Mouse (Mus musculus): ENCODE data around the gene Tmprss9. TPM values are rescaled to one million over a fixed set of nuclear protein-coding genes. Genes with fewer than 3 reads are reported as not detected.

Tmprss9 gene
- polyA plus RNA-seq, 1 experiment from 2014 or later: 0.05 TPM

- Histone ChIP-seq H3K9me3 (replicated peaks) (no peaks in the 10 kb centered on the region), H3K27ac (replicated peaks) (no peak overlapping the region), H3K4me3 (replicated peaks) (no peak overlapping the region), H3K9ac (no peak overlapping the region), H3K36me3 (peaks cover 19% of the 10 kb centered on the region), H3K27me3 (peaks cover 13% of the 10 kb centered on the region), H3K4me1 (peaks cover 37% of the 10 kb centered on the region), H3K4me2 (replicated peaks) (no peak overlapping the region)
- ATAC-seq (ENCODE audit: insufficient number of reproducible peaks, low FRiP score, low TSS enrichment, low read depth): no peak
- 74% methylated on average over 1 of the region's 1 CpGs for WGBS
These were observed 42.0 kb upstream of the Tmprss9 start for GRCm38 (mm10) chr10:80829359-80830278.

DNA sequence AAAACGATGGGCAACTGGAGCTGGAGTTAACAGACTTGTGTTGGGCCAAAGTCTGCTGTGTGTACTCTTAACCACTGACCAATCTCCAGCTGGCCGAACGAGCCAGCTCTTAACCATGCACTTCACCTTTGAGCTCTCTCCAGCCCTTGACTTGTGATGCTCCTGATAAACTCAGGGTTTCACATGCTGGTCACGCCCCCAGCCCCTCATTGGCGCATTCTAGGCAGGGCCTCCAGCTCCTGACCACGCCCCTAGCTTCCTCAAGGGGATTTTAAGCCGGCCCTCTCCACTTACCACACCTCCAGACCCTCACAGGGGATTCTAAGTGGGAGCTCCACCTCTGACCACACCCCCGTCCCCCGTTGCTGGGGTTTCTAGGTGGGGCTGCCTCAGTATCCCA is 40.5 kb upstream of the Tmprss9 start:
- Histone ChIP-seq H3K4me1 (peaks cover 37% of the 10 kb centered on the region), H3K27ac (replicated peaks) (no peak overlapping the region; the same call in 1 of the 2 replicates), H3K27me3 (peaks cover 28% of the 10 kb centered on the region), H3K4me2 (replicated peaks) (no peak overlapping the region), H3K9me3 (replicated peaks) (no peaks in the 10 kb centered on the region), H3K36me3 (peaks cover 22% of the 10 kb centered on the region), H3K9ac (no peak overlapping the region), H3K4me3 (replicated peaks) (no peak overlapping the region)
- WGBS: 4% methylated on average over 9 of the region's 9 CpGs
- no peak for ATAC-seq (ENCODE audit: insufficient number of reproducible peaks, low FRiP score, low TSS enrichment, low read depth)

- Histone ChIP-seq H3K27ac (replicated peaks) (no peak overlapping the region), H3K9me3 (replicated peaks) (no peaks in the 10 kb centered on the region), H3K27me3 (peaks cover 28% of the 10 kb centered on the region), H3K4me2 (replicated peaks) (no peak overlapping the region), H3K9ac (no peak overlapping the region), H3K4me3 (replicated peaks) (no peak overlapping the region), H3K36me3 (peaks cover 22% of the 10 kb centered on the region), H3K4me1 (peaks cover 42% of the 10 kb centered on the region)
- no peak for ATAC-seq (ENCODE audit: insufficient number of reproducible peaks, low FRiP score, low TSS enrichment, low read depth)
- 58% methylated on average over 7 of the region's 7 CpGs for WGBS
These were observed 38.8 kb upstream of the Tmprss9 start for GRCm38 (mm10) chr10:80832818-80833217.

DNA sequence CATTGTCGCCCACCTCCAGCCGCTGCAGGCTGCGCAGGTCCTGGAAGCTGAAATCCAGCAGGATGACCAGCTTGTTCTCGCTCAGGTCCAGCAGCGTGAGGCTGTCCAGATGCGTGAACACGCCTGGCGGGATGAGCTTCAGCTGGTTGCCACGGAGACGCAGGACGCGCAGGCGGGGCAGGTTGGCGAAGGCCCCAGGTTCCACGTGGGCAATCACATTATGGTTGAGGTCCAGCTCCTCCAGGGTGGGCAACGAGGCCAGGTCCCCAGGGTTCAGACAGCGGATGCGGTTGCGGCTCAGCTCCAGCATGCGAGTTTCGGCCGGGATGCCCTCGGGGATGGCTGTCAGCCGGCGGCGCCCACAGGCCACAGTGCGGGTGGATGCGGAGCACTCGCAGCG is 36.0 kb upstream of the Tmprss9 start:
- Histone ChIP-seq H3K4me1 (peaks cover 19% of the 10 kb centered on the region), H3K4me3 (replicated peaks) (no peak overlapping the region), H3K9ac (no peak overlapping the region), H3K27ac (replicated peaks) (no peak overlapping the region), H3K9me3 (replicated peaks) (no peaks in the 10 kb centered on the region), H3K27me3 (peaks cover 28% of the 10 kb centered on the region), H3K36me3 (0 out of 2 replicates have a peak, but pooled peaks cover 6% of the 10 kb centered on the region), H3K4me2 (replicated peaks) (no peak overlapping the region)
- 66% methylated on average over 30 of the region's 30 CpGs for WGBS
- ATAC-seq (ENCODE audit: insufficient number of reproducible peaks, low FRiP score, low TSS enrichment, low read depth): no peak

DNA sequence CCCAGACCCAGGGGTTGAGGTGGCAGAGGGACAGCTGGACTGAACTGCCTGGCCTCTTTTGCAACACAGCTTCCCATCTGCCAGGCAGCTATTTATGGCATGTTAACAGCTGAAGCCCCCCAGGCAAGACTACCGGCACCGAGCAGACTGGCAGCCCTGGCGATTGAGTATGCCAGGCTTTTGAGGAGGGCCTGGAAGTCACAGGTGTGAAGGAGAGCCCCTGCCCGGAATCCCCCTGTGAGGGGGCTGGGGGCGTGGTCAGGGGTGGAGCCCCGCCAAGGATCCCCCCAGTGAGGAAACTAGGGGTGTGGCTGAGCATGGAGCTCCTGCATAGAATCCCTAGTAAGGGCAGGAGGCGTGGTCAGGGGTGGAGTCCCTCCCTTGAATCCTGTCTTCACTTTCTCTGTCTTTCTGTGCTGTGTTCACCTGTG is 34.7 kb upstream of the Tmprss9 start:
- no peak overlapping the region for H3K27ac ChIP-seq (replicated peaks)
- 0 out of 2 replicates have a peak, but pooled peaks cover 4% of the 10 kb centered on the region for H3K36me3 ChIP-seq
- H3K9ac ChIP-seq: no peak overlapping the region
- peaks cover 31% of the 10 kb centered on the region for H3K27me3 ChIP-seq
- no peak overlapping the region for H3K4me3 ChIP-seq (replicated peaks)
- ATAC-seq (ENCODE audit: insufficient number of reproducible peaks, low FRiP score, low TSS enrichment, low read depth): no peak
- H3K9me3 ChIP-seq (replicated peaks): no peaks in the 10 kb centered on the region
- 0 out of 2 replicates have a peak, but pooled peaks cover 9% of the 10 kb centered on the region for H3K4me1 ChIP-seq
- no peak overlapping the region for H3K4me2 ChIP-seq (replicated peaks)
- 32% methylated on average over 7 of the region's 7 CpGs for WGBS

DNA sequence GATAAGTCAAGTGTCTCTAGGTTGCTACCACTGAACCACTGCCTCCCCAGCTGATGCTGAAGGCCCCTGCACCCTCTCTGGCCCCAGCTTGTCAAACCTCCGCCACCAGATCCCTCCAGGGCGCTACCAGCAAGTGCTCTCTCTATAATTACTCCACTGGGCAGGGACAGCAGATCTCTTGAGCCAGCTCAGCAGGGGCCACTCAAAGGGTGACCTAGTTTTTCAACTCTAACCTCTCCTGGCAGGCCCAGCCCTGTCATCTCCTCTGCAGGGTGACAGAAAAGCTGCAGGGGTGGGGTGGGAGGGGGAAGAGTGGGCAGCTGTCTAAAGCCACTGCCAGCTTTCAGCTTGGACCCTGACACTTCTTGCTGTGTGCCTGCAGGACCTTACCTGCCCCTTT is 33.8 kb upstream of the Tmprss9 start:
- Histone ChIP-seq H3K4me1 (0 out of 2 replicates have a peak, but pooled peaks cover 9% of the 10 kb centered on the region), H3K27ac (replicated peaks) (no peak overlapping the region), H3K4me3 (replicated peaks) (no peak overlapping the region), H3K27me3 (peaks cover 40% of the 10 kb centered on the region), H3K9ac (no peak overlapping the region), H3K4me2 (replicated peaks) (no peak overlapping the region), H3K9me3 (replicated peaks) (no peaks in the 10 kb centered on the region), H3K36me3 (0 out of 2 replicates have a peak, but pooled peaks cover 4% of the 10 kb centered on the region)
- ATAC-seq (ENCODE audit: insufficient number of reproducible peaks, low FRiP score, low TSS enrichment, low read depth): no peak
- WGBS: 20% methylated on average over 2 of the region's 2 CpGs

DNA sequence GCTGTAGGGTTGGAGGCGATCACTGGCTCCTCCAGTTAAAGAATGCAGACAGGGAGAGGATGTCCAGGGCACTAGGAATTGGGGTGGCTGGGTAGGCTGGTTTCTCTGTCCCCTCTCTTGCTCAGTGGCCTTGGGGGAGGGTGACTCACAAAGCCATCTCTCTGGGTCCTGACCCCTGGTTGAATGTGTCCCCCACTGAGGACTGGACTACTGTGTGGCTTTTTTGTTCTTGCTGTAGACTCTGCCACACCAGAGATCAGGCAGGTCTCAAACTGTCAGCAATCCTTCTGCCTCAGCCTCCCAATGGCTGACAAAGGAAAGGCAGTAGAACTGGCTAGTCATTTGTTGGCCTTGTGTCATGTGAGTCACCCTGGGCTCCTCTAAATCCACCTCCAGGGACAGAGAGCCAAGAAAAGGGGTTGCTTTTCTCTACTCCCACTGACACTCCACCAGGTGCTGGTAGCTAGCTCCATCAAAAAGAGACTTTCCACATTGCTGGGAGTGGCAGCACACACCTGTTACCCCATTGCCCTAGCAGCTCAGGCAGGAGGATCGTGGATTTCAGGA is 33.2 kb upstream of the Tmprss9 start:
- no peak overlapping the region for H3K4me2 ChIP-seq (replicated peaks)
- ATAC-seq (ENCODE audit: insufficient number of reproducible peaks, low FRiP score, low TSS enrichment, low read depth): no peak
- H3K9ac ChIP-seq: no peak overlapping the region
- no peak overlapping the region for H3K27ac ChIP-seq (replicated peaks)
- H3K4me3 ChIP-seq (replicated peaks): no peak overlapping the region
- peaks cover 44% of the 10 kb centered on the region for H3K27me3 ChIP-seq
- peaks cover 11% of the 10 kb centered on the region for H3K4me1 ChIP-seq
- H3K36me3 ChIP-seq: 0 out of 2 replicates have a peak, but pooled peaks cover 4% of the 10 kb centered on the region
- no peaks in the 10 kb centered on the region for H3K9me3 ChIP-seq (replicated peaks)
- 56% methylated on average over 2 of the region's 2 CpGs for WGBS

GRCm38 (mm10) chr10:80839848-80840247 is 31.8 kb upstream of the Tmprss9 start:
- Histone ChIP-seq H3K27me3 (peaks cover 44% of the 10 kb centered on the region), H3K36me3 (no peaks in the 10 kb centered on the region), H3K27ac (replicated peaks) (no peak overlapping the region), H3K4me3 (replicated peaks) (no peak overlapping the region), H3K4me1 (peaks cover 20% of the 10 kb centered on the region), H3K9me3 (replicated peaks) (no peaks in the 10 kb centered on the region), H3K9ac (no peak overlapping the region), H3K4me2 (replicated peaks) (no peak overlapping the region)
- no peak for ATAC-seq (ENCODE audit: insufficient number of reproducible peaks, low FRiP score, low TSS enrichment, low read depth)
- WGBS: 62% methylated on average over 6 of the region's 6 CpGs

GRCm38 (mm10) chr10:80841685-80842084 is 30.0 kb upstream of the Tmprss9 start:
- ATAC-seq (ENCODE audit: insufficient number of reproducible peaks, low FRiP score, low TSS enrichment, low read depth): no peak
- no peak overlapping the region for H3K27ac ChIP-seq (replicated peaks)
- H3K36me3 ChIP-seq: no peaks in the 10 kb centered on the region
- H3K9me3 ChIP-seq (replicated peaks): no peaks in the 10 kb centered on the region
- peaks cover 20% of the 10 kb centered on the region for H3K4me1 ChIP-seq
- no peak overlapping the region for H3K9ac ChIP-seq
- H3K4me3 ChIP-seq (replicated peaks): no peak overlapping the region
- 74% methylated on average over 2 of the region's 2 CpGs for WGBS
- H3K4me2 ChIP-seq (replicated peaks): no peak overlapping the region
- peaks cover 39% of the 10 kb centered on the region for H3K27me3 ChIP-seq

GRCm38 (mm10) chr10:80842334-80842733 is 29.3 kb upstream of the Tmprss9 start:
- Histone ChIP-seq H3K9me3 (replicated peaks) (no peaks in the 10 kb centered on the region), H3K4me1 (peaks cover 13% of the 10 kb centered on the region), H3K9ac (no peak overlapping the region), H3K27ac (replicated peaks) (no peak overlapping the region), H3K4me2 (replicated peaks) (no peak overlapping the region), H3K36me3 (no peaks in the 10 kb centered on the region), H3K4me3 (replicated peaks) (no peak overlapping the region), H3K27me3 (peaks cover 39% of the 10 kb centered on the region)
- ATAC-seq (ENCODE audit: insufficient number of reproducible peaks, low FRiP score, low TSS enrichment, low read depth): no peak
- 80% methylated on average over 15 of the region's 15 CpGs for WGBS

- 7% methylated on average over 32 of the region's 32 CpGs for WGBS
- ATAC-seq (ENCODE audit: insufficient number of reproducible peaks, low FRiP score, low TSS enrichment, low read depth): no peak
- H3K9ac ChIP-seq: peak overlapping the region; percentile 35
- H3K9me3 ChIP-seq (replicated peaks): no peaks in the 10 kb centered on the region
- H3K4me1 ChIP-seq: peaks cover 11% of the 10 kb centered on the region
- no peaks in the 10 kb centered on the region for H3K36me3 ChIP-seq
- peak overlapping the region; percentile 50 for H3K4me3 ChIP-seq (replicated peaks)
- no peak overlapping the region for H3K27ac ChIP-seq (replicated peaks)
- H3K27me3 ChIP-seq: peaks cover 39% of the 10 kb centered on the region
- H3K4me2 ChIP-seq (replicated peaks): peak overlapping the region; percentile 91
These were observed 28.3 kb upstream of the Tmprss9 start for GRCm38 (mm10) chr10:80843087-80843930.
